Mouse (Mus musculus) ES-E14 (cell line): ENCODE measurements around the gene Ube2h.

Experiments used
- CHD2 ChIP-seq: IDR thresholded peaks from 2 replicates; pipeline ENCODE4 v1.6.1; 2014; ENCODE audit warnings: mild to moderate bottlenecking, low read depth, low read length, inconsistent platforms
- MAFK ChIP-seq: IDR thresholded peaks from 2 replicates; pipeline ENCODE4 v1.6.1; 2014; ENCODE audit warnings: mild to moderate bottlenecking, low read depth, low read length, inconsistent platforms; ENCODE audit not compliant: insufficient read depth
- ZC3H11A ChIP-seq: IDR thresholded peaks from 2 replicates; pipeline ENCODE4 v1.6.1; 2012; ENCODE audit warnings: low read depth, mild to moderate bottlenecking, inconsistent platforms, low read length, borderline replicate concordance
- ZNF384 ChIP-seq: IDR thresholded peaks from 2 replicates; pipeline ENCODE4 v1.6.1; 2012; ENCODE audit warnings: low read depth, low read length, inconsistent platforms

GRCm38 (mm10) chr6:30272338-30272905 lies 31.9 kb downstream of the Ube2h start:
- TF ChIP-seq MAFK (no peak), ZNF384 (no peak), CHD2 (peak; percentile 57; the same call in 1 of the 2 replicates), ZC3H11A (no peak)
